Mouse (Mus musculus) layer of hippocampus, postnatal 25 days (tissue): Measurements from ENCODE around the gene Tac2. TPM values are rescaled to one million over a fixed set of nuclear protein-coding genes. Genes with fewer than 3 reads are reported as not detected.

Source experiments
- DNase-seq, 2 experiments: peaks; one replicate each; pipeline ENCODE4 v3.0.0; 2022; ENCODE audit warnings: mixed read lengths in 2 of 2, low spot score in 1 of 2; ENCODE audit errors: extremely low spot score in 1 of 2
- total RNA-seq, 2 experiments: library from RNA; stranded (reverse); gene quantifications; 2 replicates each; pipeline ENCODE4 v1.2.3; 2021

Tac2 gene
- total RNA-seq, 2 experiments from 2014 or later = 4.2 to 5.0 TPM

GRCm38 (mm10) chr10:127721671-127722418 is 2.4 kb upstream of the Tac2 start:
- no peak for DNase-seq

- DNase-seq = no peak
Measured at GRCm38 (mm10) chr10:127725136-127725535, 858 bp downstream of the Tac2 start.

- DNase-seq = no peak
Measured at GRCm38 (mm10) chr10:127728437-127728836, 4.2 kb downstream of the Tac2 start.

- DNase-seq = no peak
Measured at GRCm38 (mm10) chr10:127730285-127730932, 6.1 kb downstream of the Tac2 start.

- DNase-seq = no peak
Measured at GRCm38 (mm10) chr10:127730933-127731310, 6.6 kb downstream of the Tac2 start.

- DNase-seq = no peak
Measured at GRCm38 (mm10) chr10:127731397-127731796, 7.1 kb downstream of the Tac2 start.

- no peak for DNase-seq
Measured at GRCm38 (mm10) chr10:127734434-127734833, 10.2 kb downstream of the Tac2 start.

GRCm38 (mm10) chr10:127736266-127736665 is 12.0 kb downstream of the Tac2 start:
- no peak for DNase-seq

- DNase-seq = no peak
Measured at GRCm38 (mm10) chr10:127736916-127737315, 12.6 kb downstream of the Tac2 start.

GRCm38 (mm10) chr10:127737552-127737951 is 13.3 kb downstream of the Tac2 start:
- DNase-seq = no peak

- peak in 1 of 2 experiments; percentile 31 for DNase-seq
Measured at GRCm38 (mm10) chr10:127738151-127738882, 14.0 kb downstream of the Tac2 start.

GRCm38 (mm10) chr10:127739083-127739660 is 14.9 kb downstream of the Tac2 start, which contains the start of gene Zbtb39:
Gene Zbtb39, plus strand, starts transcription at chr10:127739538.
- peak; percentile 63 to 73 for DNase-seq

- DNase-seq = no peak
Measured at GRCm38 (mm10) chr10:127739661-127740161, 15.4 kb downstream of the Tac2 start.

- DNase-seq = peak in 1 of 2 experiments; percentile 53
Measured at GRCm38 (mm10) chr10:127744661-127745060, 20.4 kb downstream of the Tac2 start.

GRCm38 (mm10) chr10:127745886-127746285 is 21.6 kb downstream of the Tac2 start:
- DNase-seq = no peak

- no peak for DNase-seq
Measured at GRCm38 (mm10) chr10:127747254-127747653, 23.0 kb downstream of the Tac2 start.

GRCm38 (mm10) chr10:127748847-127749612 is 24.8 kb downstream of the Tac2 start:
- no peak for DNase-seq

GRCm38 (mm10) chr10:127750136-127750777 is 26.0 kb downstream of the Tac2 start:
- DNase-seq = no peak

GRCm38 (mm10) chr10:127751548-127751947 is 27.3 kb downstream of the Tac2 start, which contains the start of gene Gpr182:
Gene Gpr182, minus strand, starts transcription at chr10:127751732.
- DNase-seq = no peak
